Mouse (Mus musculus) heart, embryonic 16.5 days (tissue): ENCODE measurements around the gene Smad3. TPM values are rescaled to one million over a fixed set of nuclear protein-coding genes. Genes with fewer than 3 reads are reported as not detected.

Experiments used
- ATAC-seq: fragments of 200-750 bp; cut with Nextera tagmentation; replicated peaks from 2 replicates; pipeline ENCODE4 v1.8.0; 2017; ENCODE audit warnings: moderate number of reproducible peaks; ENCODE audit not compliant: insufficient read depth, low FRiP score; ENCODE audit errors: extremely low read depth
- H3K27ac ChIP-seq: fragments of 300-500 bp; sonication (generic); 2 replicates; pipeline ENCODE4 v1.5.1; 2014; ENCODE audit warnings: mild to moderate bottlenecking, low read length, control low read depth, moderate library complexity
- H3K27me3 ChIP-seq: fragments of 300-500 bp; sonication (generic); 2 replicates; pipeline ENCODE4 v1.6.1; 2014; ENCODE audit warnings: low read length, mixed read lengths; ENCODE audit not compliant: control insufficient read depth, insufficient read depth
- H3K36me3 ChIP-seq: fragments of 300-500 bp; sonication (generic); 2 replicates; pipeline ENCODE4 v1.6.1; 2014; ENCODE audit not compliant: control insufficient read depth, insufficient read depth
- H3K4me1 ChIP-seq: fragments of 300-500 bp; sonication (generic); 2 replicates; pipeline ENCODE4 v1.6.1; 2014; ENCODE audit warnings: low read length, mixed read lengths; ENCODE audit not compliant: control insufficient read depth, insufficient read depth
- H3K4me2 ChIP-seq: fragments of 300-500 bp; sonication (generic); 2 replicates; pipeline ENCODE4 v1.6.1; 2014; ENCODE audit warnings: low read depth, mild to moderate bottlenecking, control low read depth, low read length
- H3K4me3 ChIP-seq: fragments of 300-500 bp; sonication (generic); 2 replicates; pipeline ENCODE4 v1.5.1; 2014; ENCODE audit warnings: mild to moderate bottlenecking, control low read depth, low read length
- H3K9ac ChIP-seq: fragments of 300-500 bp; sonication (generic); 2 replicates; pipeline ENCODE4 v1.6.1; 2014; ENCODE audit warnings: low read length, control low read depth
- H3K9me3 ChIP-seq: fragments of 300-500 bp; sonication (generic); replicated peaks from 2 replicates; pipeline ENCODE4 v1.6.1; 2016; ENCODE audit warnings: low read length; ENCODE audit not compliant: control insufficient read depth
- WGBS: fragments of 180-500 bp; shearing (Covaris S2); extraction: QIAGEN DNeasy Blood & Tissue Kit; methylation state at CpG from one replicate; pipeline ENCODE4 v1.1.7; 2014; 5-methylcytosine and 5-hydroxymethylcytosine counted together
- polyA plus RNA-seq: library from polyadenylated mRNA; unstranded; fragments of >200 nt; fragmentation: Nextera tagmentation; extraction: Ambion mirVana; gene quantifications from 2 replicates; pipeline ENCODE4 v1.2.1, GENCODE M21; 2015

The Smad3 gene
- polyA plus RNA-seq, 1 experiment from 2014 or later, result 12.5 TPM

GRCm38 (mm10) chr9:63608006-63608405 is 149.8 kb downstream of the Smad3 start:
- ATAC-seq, result no peak
- Histone ChIP-seq H3K27ac (no peak overlapping the region), H3K4me1 (peaks cover 50% of the 10 kb centered on the region), H3K27me3 (no peaks in the 10 kb centered on the region), H3K4me2 (no peak overlapping the region), H3K4me3 (no peak overlapping the region), H3K9me3 (no peaks in the 10 kb centered on the region), H3K36me3 (no peaks in the 10 kb centered on the region), H3K9ac (no peak overlapping the region)
- 75% methylated on average over 6 of the region's 6 CpGs for WGBS

GRCm38 (mm10) chr9:63606594-63606993 is 151.2 kb downstream of the Smad3 start:
- Histone ChIP-seq H3K4me3 (no peak overlapping the region), H3K36me3 (no peaks in the 10 kb centered on the region), H3K9ac (no peak overlapping the region), H3K4me1 (peaks cover 38% of the 10 kb centered on the region), H3K27me3 (no peaks in the 10 kb centered on the region), H3K4me2 (no peak overlapping the region), H3K9me3 (no peaks in the 10 kb centered on the region), H3K27ac (no peak overlapping the region)
- WGBS, result 76% methylated on average over 2 of the region's 2 CpGs
- no peak for ATAC-seq

GRCm38 (mm10) chr9:63603849-63604248 is 153.9 kb downstream of the Smad3 start:
- no peak for ATAC-seq
- 42% methylated on average over 6 of the region's 6 CpGs for WGBS
- H3K36me3 ChIP-seq, result no peaks in the 10 kb centered on the region
- no peaks in the 10 kb centered on the region for H3K9me3 ChIP-seq
- peaks cover 17% of the 10 kb centered on the region for H3K4me1 ChIP-seq
- peak overlapping the region; percentile 43; the same call in 1 of the 2 replicates for H3K27ac ChIP-seq
- H3K27me3 ChIP-seq, result no peaks in the 10 kb centered on the region
- peak overlapping the region; percentile 86 for H3K4me3 ChIP-seq
- no peak overlapping the region for H3K9ac ChIP-seq
- peak overlapping the region; percentile 75 for H3K4me2 ChIP-seq

- WGBS, result 2% methylated on average over 70 of the region's 70 CpGs
- Histone ChIP-seq H3K4me1 (peaks cover 15% of the 10 kb centered on the region), H3K9ac (peak within 1 kb of the TSS; percentile 81), H3K9me3 (no peaks in the 10 kb centered on the region), H3K4me2 (peak within 1 kb of the TSS; percentile 75), H3K4me3 (peak within 1 kb of the TSS; percentile 86), H3K27ac (peak within 1 kb of the TSS; percentile 61), H3K36me3 (no peaks in the 10 kb centered on the region), H3K27me3 (no peaks in the 10 kb centered on the region)
- ATAC-seq, result peak; percentile 96
Measured at GRCm38 (mm10) chr9:63602043-63602939, 155.5 kb downstream of the Smad3 start, which contains the start of the genes Iqch and Aagab. Gene Iqch, minus strand, starts transcription at chr9:63602493. Gene Aagab, plus strand, starts transcription at chr9:63602660.

Other genes starting within 250 kb of the Smad3 start
- 0.07 and 0.14 TPM in 2 replicates for gene Iqch, start 155.5 kb downstream of the Smad3 start, polyA plus RNA-seq
- 29.4 and 32.5 TPM in 2 replicates for gene Aagab, start 155.3 kb downstream of the Smad3 start, polyA plus RNA-seq